Mouse (Mus musculus) neural tube, embryonic 14.5 days (tissue): Measurements from ENCODE around the gene Vasp. TPM values are rescaled to one million over a fixed set of nuclear protein-coding genes. Genes with fewer than 3 reads are reported as not detected.

Experiments
- ATAC-seq: fragments of 200-750 bp; cut with Nextera tagmentation; 2 replicates; pipeline ENCODE4 v1.8.0; 2017; ENCODE audit warnings: low read depth, mild to moderate bottlenecking, moderate TSS enrichment, moderate library complexity
- H3K27ac ChIP-seq: fragments of 300-500 bp; sonication (generic); 2 replicates; pipeline ENCODE4 v1.5.1; 2014; ENCODE audit warnings: low read depth, mild to moderate bottlenecking, control low read depth, low read length, moderate library complexity, mixed read lengths
- H3K27me3 ChIP-seq: fragments of 300-500 bp; sonication (generic); 2 replicates; pipeline ENCODE4 v1.6.1; 2014; ENCODE audit warnings: low read length; ENCODE audit not compliant: control insufficient read depth, insufficient read depth
- H3K36me3 ChIP-seq: fragments of 300-500 bp; sonication (generic); 2 replicates; pipeline ENCODE4 v1.6.1; 2014; ENCODE audit warnings: low read length, mixed read lengths; ENCODE audit not compliant: control insufficient read depth, insufficient read depth
- H3K4me1 ChIP-seq: fragments of 300-500 bp; sonication (generic); 2 replicates; pipeline ENCODE4 v1.6.1; 2014; ENCODE audit warnings: low read length; ENCODE audit not compliant: control insufficient read depth, insufficient read depth
- H3K4me2 ChIP-seq: fragments of 300-500 bp; sonication (generic); 2 replicates; pipeline ENCODE4 v1.6.1; 2014; ENCODE audit warnings: mild to moderate bottlenecking, low read depth, low read length, control low read depth
- H3K4me3 ChIP-seq: fragments of 300-500 bp; sonication (generic); 2 replicates; pipeline ENCODE4 v1.5.1; 2014; ENCODE audit warnings: low read depth, low read length, control low read depth, mixed read lengths
- H3K9ac ChIP-seq: fragments of 300-500 bp; sonication (generic); replicated peaks from 2 replicates; pipeline ENCODE4 v1.6.1; 2014; ENCODE audit warnings: low read depth, mild to moderate bottlenecking, control low read depth, low read length, mixed read lengths
- H3K9me3 ChIP-seq: fragments of 300-500 bp; sonication (generic); 2 replicates; pipeline ENCODE4 v1.6.1; 2016; ENCODE audit warnings: low read length; ENCODE audit not compliant: control insufficient read depth
- WGBS: fragments of 180-500 bp; shearing (Covaris S2); extraction: QIAGEN DNeasy Blood & Tissue Kit; methylation state at CpG from one replicate; pipeline ENCODE4 v1.1.7; 2014; 5-methylcytosine and 5-hydroxymethylcytosine counted together
- polyA plus RNA-seq: library from polyadenylated mRNA; unstranded; fragments of >200 nt; fragmentation: Nextera tagmentation; extraction: Ambion mirVana; gene quantifications from 2 replicates; pipeline ENCODE4 v1.2.1, GENCODE M21; 2014

The Vasp gene
- polyA plus RNA-seq, 1 experiment from 2014 or later = 17.4 TPM

DNA sequence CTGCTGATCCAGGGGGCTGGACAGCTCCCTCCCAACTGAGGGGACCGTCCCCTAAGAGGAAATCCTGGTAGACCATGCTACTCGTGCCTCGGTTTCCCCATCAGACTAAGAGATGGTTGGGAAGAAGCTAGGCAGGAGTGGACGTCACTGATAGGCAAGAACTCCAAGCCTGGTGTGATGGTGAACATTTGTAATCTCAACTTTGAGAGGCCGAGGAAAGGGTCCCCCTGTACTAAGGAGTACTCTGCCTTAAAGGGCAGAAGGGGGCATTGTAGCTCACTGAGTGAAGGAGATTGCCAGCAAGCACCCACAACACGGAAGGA lies 33.8 kb upstream of the Vasp start:
- ATAC-seq = no peak
- Histone ChIP-seq H3K36me3 (no peaks in the 10 kb centered on the region), H3K4me3 (no peak overlapping the region), H3K27ac (no peak overlapping the region), H3K9ac (no peak overlapping the region), H3K9me3 (no peaks in the 10 kb centered on the region), H3K27me3 (peaks cover 35% of the 10 kb centered on the region), H3K4me2 (no peak overlapping the region), H3K4me1 (peaks cover 20% of the 10 kb centered on the region)
- 17% methylated on average over 6 of the region's 6 CpGs for WGBS

DNA sequence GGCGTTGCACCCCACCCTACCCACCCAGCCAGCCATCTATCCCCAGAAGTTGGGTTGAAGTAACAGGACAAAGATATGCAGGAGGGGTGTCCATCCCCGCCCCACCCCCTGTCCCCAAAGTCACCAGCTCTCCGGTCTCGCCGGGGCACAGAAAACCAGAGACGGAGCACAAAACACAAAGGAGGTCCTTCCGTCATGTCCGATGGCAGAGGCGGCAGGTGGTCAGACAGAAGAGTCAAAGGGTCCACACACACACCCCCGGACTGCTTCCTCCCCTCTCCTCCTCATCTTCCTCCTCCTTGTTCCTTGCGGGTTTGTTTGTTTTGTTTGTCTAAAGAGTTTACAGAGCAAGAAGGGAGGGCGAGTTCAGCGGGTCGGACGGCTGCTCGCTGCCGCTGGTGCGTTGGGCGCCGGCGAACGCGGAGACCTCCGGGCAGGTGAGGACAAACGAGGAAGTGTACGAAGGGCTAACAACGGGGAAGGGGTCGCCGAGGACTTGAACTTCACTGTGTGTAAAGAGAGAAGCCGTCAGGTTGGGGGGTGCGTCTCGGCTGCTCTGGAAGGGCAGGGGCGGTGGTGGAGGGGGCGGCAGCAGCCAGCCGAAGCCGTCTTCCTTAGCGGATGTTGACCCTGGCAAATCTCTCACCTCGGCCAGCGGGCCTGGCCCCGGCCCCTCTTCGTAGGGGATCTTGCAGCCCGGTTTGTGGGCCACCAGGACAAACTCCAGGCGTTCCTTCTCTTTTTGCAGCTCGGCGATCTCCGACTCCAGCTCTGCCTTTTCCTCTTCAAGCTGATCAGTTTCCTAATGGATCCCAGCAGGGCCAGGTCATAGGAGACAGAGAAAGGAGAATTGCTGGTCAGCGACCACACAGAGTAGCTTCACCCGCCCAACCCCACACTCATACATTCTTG lies 33.1 kb upstream of the Vasp start:
- ATAC-seq = no peak
- no peaks in the 10 kb centered on the region for H3K9me3 ChIP-seq
- H3K4me1 ChIP-seq = peaks cover 20% of the 10 kb centered on the region
- no peak overlapping the region for H3K9ac ChIP-seq
- H3K36me3 ChIP-seq = no peaks in the 10 kb centered on the region
- H3K27ac ChIP-seq = no peak overlapping the region
- peaks cover 35% of the 10 kb centered on the region for H3K27me3 ChIP-seq
- H3K4me3 ChIP-seq = peak overlapping the region; percentile 17
- WGBS = 2% methylated on average over 48 of the region's 48 CpGs
- H3K4me2 ChIP-seq = peak overlapping the region; percentile 38

DNA sequence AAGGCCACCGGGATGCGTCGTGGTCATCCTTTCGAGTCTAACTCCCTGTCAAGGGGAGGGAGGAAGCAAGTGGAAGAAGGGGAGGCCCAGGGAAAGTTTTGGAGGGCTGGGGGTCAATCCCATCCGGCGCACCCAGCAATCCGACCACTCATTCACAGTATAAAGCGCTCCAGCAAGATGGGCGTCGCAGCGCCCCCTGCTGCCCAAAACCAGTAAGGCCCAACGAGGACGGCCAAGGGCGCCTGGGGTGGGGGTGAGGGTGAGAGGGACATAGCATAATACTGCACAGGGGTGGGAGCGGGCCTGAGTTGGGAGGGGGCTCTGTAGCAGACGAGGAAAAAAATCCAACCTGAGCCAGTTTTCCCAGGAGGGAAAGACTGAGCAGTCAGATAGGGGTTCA lies 32.2 kb upstream of the Vasp start:
- no peak for ATAC-seq
- Histone ChIP-seq H3K36me3 (no peaks in the 10 kb centered on the region), H3K4me1 (peaks cover 11% of the 10 kb centered on the region; the same call in 1 of the 2 replicates), H3K9me3 (no peaks in the 10 kb centered on the region), H3K4me3 (no peak overlapping the region), H3K9ac (no peak overlapping the region), H3K27ac (no peak overlapping the region), H3K4me2 (peak overlapping the region; percentile 9; the same call in 1 of the 2 replicates), H3K27me3 (peaks cover 35% of the 10 kb centered on the region)
- under 1% methylated on average over 16 of the region's 16 CpGs for WGBS

DNA sequence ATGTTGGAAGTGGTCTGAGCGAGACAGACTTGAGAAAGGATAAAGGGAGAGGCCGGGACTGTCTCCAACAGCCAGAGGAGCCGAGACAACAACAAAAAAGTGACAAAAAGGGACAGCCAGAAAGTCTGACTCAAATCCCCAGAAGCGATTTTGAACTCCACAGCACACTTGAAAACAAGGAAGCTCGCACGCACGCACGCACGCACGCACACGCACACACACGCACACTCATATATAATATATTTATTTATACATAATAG lies 31.4 kb upstream of the Vasp start:
- Histone ChIP-seq H3K36me3 (no peaks in the 10 kb centered on the region), H3K4me2 (no peak overlapping the region), H3K27me3 (peaks cover 35% of the 10 kb centered on the region), H3K27ac (no peak overlapping the region), H3K9me3 (no peaks in the 10 kb centered on the region), H3K4me3 (no peak overlapping the region), H3K4me1 (0 out of 2 replicates have a peak, but pooled peaks cover 10% of the 10 kb centered on the region), H3K9ac (no peak overlapping the region)
- ATAC-seq = no peak
- 78% methylated on average over 12 of the region's 12 CpGs for WGBS

DNA sequence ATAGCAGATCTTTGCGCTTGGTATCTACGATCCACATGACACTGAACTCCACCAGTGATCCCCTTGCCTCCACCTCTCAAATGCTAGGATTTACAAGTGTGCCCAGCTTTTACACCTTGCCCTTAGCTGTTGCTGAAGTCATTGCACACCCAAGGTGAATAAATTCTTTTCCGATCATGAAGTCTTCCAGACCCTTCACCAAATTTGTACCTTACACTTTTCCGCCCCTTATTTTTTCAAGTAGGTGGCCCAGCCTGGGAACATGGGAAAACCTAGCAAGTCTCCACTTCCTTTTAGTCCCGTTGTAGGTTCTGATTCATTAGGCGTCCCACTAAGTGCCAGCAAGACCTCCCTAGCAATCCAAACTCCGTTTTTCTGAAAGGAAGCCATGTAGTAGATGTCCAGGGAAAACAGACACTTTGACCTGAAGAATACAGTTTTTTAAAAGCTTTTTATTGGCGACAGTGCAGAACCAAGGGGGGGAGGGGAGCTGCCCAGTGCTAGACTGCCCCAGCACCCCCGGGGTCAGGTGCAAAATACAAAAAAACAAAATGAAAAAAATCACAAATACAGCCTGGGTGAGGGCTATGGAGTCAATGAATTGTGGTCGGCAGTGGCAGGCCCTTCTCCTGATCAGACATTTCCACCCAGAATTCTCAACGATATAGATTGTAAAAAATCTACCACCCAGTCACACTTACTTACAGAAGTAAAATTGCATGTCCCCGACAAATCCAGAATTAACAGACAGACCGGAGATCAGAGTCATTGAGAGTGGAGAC lies 30.8 kb upstream of the Vasp start:
- peaks cover 35% of the 10 kb centered on the region for H3K27me3 ChIP-seq
- no peaks in the 10 kb centered on the region for H3K9me3 ChIP-seq

DNA sequence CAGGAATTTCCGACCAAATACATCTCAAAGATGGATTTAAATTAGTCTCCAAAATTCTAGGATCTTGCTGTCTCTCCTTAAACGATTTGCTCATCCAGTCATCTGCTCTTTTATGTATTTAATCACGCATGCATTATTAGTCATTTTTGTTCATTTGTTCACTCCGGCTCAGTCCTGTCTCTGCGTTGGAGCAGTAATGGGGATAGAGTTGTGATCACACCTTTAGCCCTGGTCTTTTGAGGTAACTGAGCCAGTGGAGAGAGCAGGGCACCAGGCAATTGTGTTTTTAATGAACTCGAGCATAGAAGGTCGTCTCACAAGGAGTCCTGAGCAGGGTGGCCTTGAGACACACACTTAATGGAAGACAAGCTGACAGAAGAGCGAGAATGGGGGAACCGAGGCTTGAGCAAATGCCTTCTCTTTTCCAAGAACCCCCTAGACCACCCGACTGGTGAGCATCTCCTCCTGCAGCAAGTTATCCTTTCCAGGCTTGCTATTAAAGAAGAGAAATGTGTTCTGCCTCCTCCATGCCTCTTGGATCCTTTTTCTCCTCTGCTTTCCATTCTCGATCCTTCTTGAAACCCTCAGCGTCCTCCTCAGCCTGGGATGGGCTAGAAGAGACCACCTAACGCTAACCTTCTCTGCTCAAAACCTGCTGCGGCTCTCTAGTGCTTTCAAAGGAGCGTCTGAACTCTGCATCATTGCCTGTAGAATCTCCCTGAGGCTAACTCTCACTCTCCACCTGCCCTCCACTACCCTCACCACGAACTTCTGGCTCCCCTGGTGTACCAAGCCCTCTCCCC lies 30.0 kb upstream of the Vasp start:
- 12% methylated on average over 16 of the region's 16 CpGs for WGBS
- ATAC-seq = no peak
- Histone ChIP-seq H3K27me3 (peaks cover 31% of the 10 kb centered on the region), H3K4me1 (0 out of 2 replicates have a peak, but pooled peaks cover 6% of the 10 kb centered on the region), H3K4me3 (peak overlapping the region; percentile 37), H3K27ac (no peak overlapping the region), H3K9me3 (no peaks in the 10 kb centered on the region), H3K36me3 (no peaks in the 10 kb centered on the region), H3K9ac (peak overlapping the region; percentile 17; the same call in 1 of the 2 replicates), H3K4me2 (peak overlapping the region; percentile 50)

More for the DNA sequence above, 30.8 kb upstream of the Vasp start:
- no peak for ATAC-seq
- Histone ChIP-seq H3K4me3 (peak overlapping the region; percentile 37; the same call in 1 of the 2 replicates), H3K4me1 (0 out of 2 replicates have a peak, but pooled peaks cover 6% of the 10 kb centered on the region), H3K4me2 (peak overlapping the region; percentile 50; the same call in 1 of the 2 replicates), H3K36me3 (no peaks in the 10 kb centered on the region), H3K9ac (no peak overlapping the region), H3K27ac (no peak overlapping the region)
- 51% methylated on average over 13 of the region's 13 CpGs for WGBS

DNA sequence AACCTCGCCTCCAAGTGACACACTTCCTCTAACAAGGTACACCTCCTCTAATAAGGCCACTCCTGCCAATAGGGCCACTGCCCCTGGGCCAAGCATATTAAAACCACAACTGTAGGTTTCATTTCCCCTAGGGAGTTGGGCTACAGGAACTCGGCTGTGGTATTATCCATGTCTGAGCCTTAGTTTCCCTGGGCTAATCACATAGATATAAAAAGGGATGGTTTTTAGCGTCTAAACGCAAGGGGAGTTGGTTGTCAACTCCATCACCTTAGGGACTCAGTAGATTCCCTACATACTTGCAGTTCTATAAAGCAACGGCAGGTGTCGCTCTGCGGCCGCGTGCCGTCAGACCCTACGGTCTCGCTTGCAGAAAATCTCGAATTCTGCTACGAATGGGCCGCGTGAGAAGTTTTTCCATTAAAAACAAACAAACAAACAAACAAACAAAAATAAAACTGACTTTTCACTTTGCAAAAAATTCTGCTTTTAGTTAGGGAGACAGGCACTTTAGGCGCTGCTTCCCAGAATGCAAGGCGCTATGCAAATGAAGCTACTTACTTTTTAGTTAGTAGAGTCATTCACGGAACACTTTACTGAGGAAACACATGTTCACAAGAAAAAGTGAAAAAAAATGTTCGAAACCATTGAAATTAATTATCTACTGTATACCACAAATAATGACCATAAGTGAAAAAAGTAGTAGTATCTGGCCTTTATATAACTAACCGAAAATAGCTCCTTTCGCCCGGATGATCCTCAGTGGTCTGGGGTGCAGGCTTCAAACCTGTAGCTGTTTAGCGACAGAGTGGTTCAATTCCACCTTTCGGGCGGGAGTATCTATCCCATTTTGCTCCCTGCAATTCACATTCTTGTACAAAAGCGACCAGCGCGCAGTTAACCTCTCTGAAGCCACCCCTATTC lies 29.1 kb upstream of the Vasp start:
- no peaks in the 10 kb centered on the region for H3K9me3 ChIP-seq
- under 1% methylated on average over 29 of the region's 29 CpGs for WGBS
- ATAC-seq = peak; percentile 87

DNA sequence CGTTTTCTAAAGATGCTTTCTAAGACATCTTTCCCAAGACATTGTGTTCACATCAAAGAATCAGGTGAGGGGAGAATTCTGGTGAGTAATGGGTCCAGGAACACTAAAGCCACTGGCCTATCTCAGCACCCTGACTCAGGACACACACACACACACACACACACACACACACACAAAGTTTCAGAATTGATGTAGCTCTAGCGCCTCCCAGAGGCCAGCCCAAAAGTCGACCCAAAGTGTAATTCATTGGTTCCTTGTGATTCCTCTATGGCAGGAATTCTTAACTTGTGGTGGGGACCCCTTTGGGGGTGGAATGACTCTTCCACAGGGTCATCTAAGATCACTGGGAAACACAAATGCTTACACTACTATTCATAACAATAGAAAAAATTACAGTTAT lies 27.6 kb upstream of the Vasp start:
- Histone ChIP-seq H3K27me3 (peaks cover 12% of the 10 kb centered on the region), H3K4me1 (0 out of 2 replicates have a peak, but pooled peaks cover 3% of the 10 kb centered on the region), H3K4me3 (no peak overlapping the region), H3K4me2 (no peak overlapping the region), H3K27ac (no peak overlapping the region), H3K9ac (no peak overlapping the region), H3K36me3 (no peaks in the 10 kb centered on the region), H3K9me3 (no peaks in the 10 kb centered on the region)
- ATAC-seq = no peak
- 19% methylated on average over 3 of the region's 3 CpGs for WGBS

More for the DNA sequence above, 29.1 kb upstream of the Vasp start:
- Histone ChIP-seq H3K4me2 (peak overlapping the region; percentile 50), H3K4me1 (0 out of 2 replicates have a peak, but pooled peaks cover 6% of the 10 kb centered on the region), H3K27ac (no peak overlapping the region), H3K9ac (peak overlapping the region; percentile 29; the same call in 1 of the 2 replicates), H3K36me3 (no peaks in the 10 kb centered on the region), H3K27me3 (peaks cover 22% of the 10 kb centered on the region), H3K4me3 (peak overlapping the region; percentile 37)
